Mouse (Mus musculus) stomach, postnatal 0 days (tissue): ENCODE data around the gene Wdr54.

ENCODE experiments used
- CTCF ChIP-seq: IDR thresholded peaks from 2 replicates; pipeline ENCODE4 v1.5.1; 2016; ENCODE audit warnings: antibody characterized with exemption, low read depth, mild to moderate bottlenecking, moderate library complexity
- EP300 ChIP-seq: optimal IDR thresholded peaks from 2 replicates; pipeline ENCODE3; 2016; ENCODE audit warnings: antibody characterized with exemption

DNA sequence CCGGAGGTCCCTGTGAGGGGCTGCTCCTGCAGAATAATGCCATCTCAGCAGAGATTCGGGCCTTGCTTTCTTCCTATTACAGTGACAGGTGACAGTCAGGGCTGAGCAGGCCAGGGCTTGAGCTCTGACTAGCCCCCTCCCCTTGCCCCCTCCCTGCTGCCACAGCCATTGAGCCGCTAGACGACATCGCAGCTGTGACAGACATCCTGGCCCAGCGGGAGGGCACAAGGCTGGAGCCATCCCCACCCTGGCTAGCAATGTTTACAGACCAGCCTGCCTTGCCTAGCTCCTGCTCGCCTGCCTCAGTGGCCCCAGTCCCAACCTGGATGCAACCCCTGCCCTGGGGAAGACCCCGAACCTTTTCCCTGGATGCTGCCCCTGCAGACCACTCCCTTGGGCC lies 4.5 kb downstream of the Wdr54 start:
- TF ChIP-seq CTCF (no peak), EP300 (no peak)
